Mouse (Mus musculus): ENCODE data around the gene Tbx10.
"Not testable (repeated sequence)": the region's sequence is repeated elsewhere in the genome, so short reads cannot be mapped to it uniquely, and the experiment has no call there.

GRCm38 (mm10) chr19:4049069-4049468 lies 56.5 kb downstream of the Tbx10 start:
- not testable (repeated sequence) for TF ChIP-seq POLR2A (IDR thresholded peaks at IDR 0.05; ENCODE audit: low read depth, low read length); CTCF (IDR thresholded peaks at IDR 0.05; ENCODE audit: borderline replicate concordance, insufficient read depth, low read length)
